ENCODE assay signal across 8 mouse cellular contexts in genomic region chr11:70525726-70526125, GRCm38 (mm10). TPM values are rescaled to one million over a fixed set of nuclear protein-coding genes. Genes with fewer than 3 reads are reported as not detected.
DNase-seq lines count a peak whose midpoint lies in the region; ATAC-seq and TF ChIP-seq lines count a peak whose summit lies in the region.

No protein-coding gene starts in this region.

- H3K4me1 ChIP-seq in heart, embryonic 12.5 days (replicated peaks): peaks cover 9% of the 10 kb centered on the region
- peaks cover 19% of the 10 kb centered on the region for H3K4me1 ChIP-seq in G1E (ENCODE audit: insufficient read depth, low read depth, low read length)
- peaks cover 7% of the 10 kb centered on the region for H3K4me1 ChIP-seq in forebrain, postnatal 0 days (ENCODE audit: insufficient read depth)

- peak overlapping the region; percentile 71 for H3K4me2 ChIP-seq in heart, embryonic 12.5 days
- H3K4me2 ChIP-seq in forebrain, postnatal 0 days (ENCODE audit: low read depth): peak overlapping the region; percentile 62

- no peaks in the 10 kb centered on the region for H3K27me3 ChIP-seq in heart, embryonic 12.5 days (replicated peaks)
- peaks cover 1% of the 10 kb centered on the region for H3K27me3 ChIP-seq in G1E (ENCODE audit: insufficient read depth, low read length)
- no peaks in the 10 kb centered on the region for H3K27me3 ChIP-seq in forebrain, postnatal 0 days (ENCODE audit: insufficient read depth, low read length)

- TF ChIP-seq CTCF in G1E (IDR thresholded peaks at IDR 0.05; ENCODE audit: low read depth, low read length): no peak
- no peak for TF ChIP-seq CTCF in forebrain, postnatal 0 days (IDR thresholded peaks at IDR 0.05; ENCODE audit: low read depth)

- peaks cover 23% of the 10 kb centered on the region for H3K79me2 ChIP-seq in macrophage (ENCODE audit: inconsistent target)

- 2% methylated on average over 12 of the region's 12 CpGs for WGBS in heart, embryonic 12.5 days
- 5% methylated on average over 12 of the region's 12 CpGs for WGBS in forebrain, postnatal 0 days
- 2% methylated on average over 12 of the region's 12 CpGs for WGBS in macrophage (ENCODE audit: missing documents)

- no peak overlapping the region for H3K27ac ChIP-seq in heart, embryonic 12.5 days (ENCODE audit: poor library complexity, severe bottlenecking)
- H3K27ac ChIP-seq in forebrain, postnatal 0 days (ENCODE audit: low read depth, low read length): peak overlapping the region; percentile 42; the same call in 1 of the 2 replicates
- H3K27ac ChIP-seq in macrophage: peak overlapping the region; percentile 79

- peak overlapping the region; percentile 85 for H3K4me3 ChIP-seq in heart, embryonic 12.5 days
- H3K4me3 ChIP-seq in G1E (ENCODE audit: low read depth, low read length): peak overlapping the region; percentile 75
- H3K4me3 ChIP-seq in forebrain, postnatal 0 days (ENCODE audit: low read depth, low read length): peak overlapping the region; percentile 51
- peak overlapping the region; percentile 97 for H3K4me3 ChIP-seq in macrophage (ENCODE audit: inconsistent target)

- peak; percentile 54; the same call in 1 of the 2 replicates for ATAC-seq in heart, embryonic 12.5 days (ENCODE audit: insufficient number of reproducible peaks, low FRiP score)
- no peak for ATAC-seq in G1E (ENCODE audit: extremely low read depth, insufficient number of reproducible peaks, low FRiP score, poor library complexity, severe bottlenecking)
- ATAC-seq in forebrain, postnatal 0 days: no peak

- no peaks in the 10 kb centered on the region for H3K9me3 ChIP-seq in heart, embryonic 12.5 days (replicated peaks)
- H3K9me3 ChIP-seq in G1E (replicated peaks): no peaks in the 10 kb centered on the region
- H3K9me3 ChIP-seq in forebrain, postnatal 0 days (ENCODE audit: low read length): no peaks in the 10 kb centered on the region

- peaks cover 30% of the 10 kb centered on the region for H3K36me3 ChIP-seq in heart, embryonic 12.5 days
- H3K36me3 ChIP-seq in G1E (replicated peaks): peaks cover 38% of the 10 kb centered on the region
- peaks cover 27% of the 10 kb centered on the region for H3K36me3 ChIP-seq in forebrain, postnatal 0 days (ENCODE audit: insufficient read depth)
- peaks cover 19% of the 10 kb centered on the region for H3K36me3 ChIP-seq in macrophage (ENCODE audit: inconsistent target)

- H3K9ac ChIP-seq in heart, embryonic 12.5 days: peak overlapping the region; percentile 82
- H3K9ac ChIP-seq in forebrain, postnatal 0 days: peak overlapping the region; percentile 51

- DNase-seq in heart, adult 9 months (ENCODE audit: low spot score in 2 of 2): no peak
- peak; percentile 45 for DNase-seq in G1E (ENCODE audit: low spot score)
- no peak for DNase-seq in forebrain, postnatal 0 days
- no peak for DNase-seq in thymus, postnatal 4 days
- no peak for DNase-seq in yolk sac, embryonic 10.5 days (ENCODE audit: low spot score)
- DNase-seq in adrenal gland, adult 2 months: no peak

RNA-seq across cellular contexts. Expression of gene Psmb6, which starts 0.6 kb away (rescaled TPM):
- polyA plus RNA-seq in heart, embryonic 12.5 days (2016; fragmentation: Nextera tagmentation; extraction: Ambion mirVana): 575 and 577 TPM in 2 replicates
- total RNA-seq in G1E (2014; fragmentation: Nextera tagmentation) (114 and 116 TPM in 2 replicates), G1E (2017) (212 and 295 TPM in 2 replicates)
- polyA plus RNA-seq in G1E (2012) (153 and 181 TPM in 2 replicates), macrophage (2018) (305 to 399 TPM (median 395 TPM) in 3 replicates)
- total RNA-seq in forebrain, postnatal 0 days (2014; rRNA removed): 428 and 451 TPM in 2 replicates
- 820 and 1,026 TPM in 2 replicates for polyA plus RNA-seq in forebrain, postnatal 0 days (2015; fragmentation: Nextera tagmentation; extraction: Ambion mirVana)
- 100 to 1,000 TPM; 101 to 394 (median 222) TPM for total RNA-seq in macrophage (2018; cell fraction: chromatin; rRNA removed)
- total RNA-seq in macrophage (2018; cell fraction: cytosol; rRNA removed): 100 to 1,000 TPM; 380 to 616 (median 453) TPM
- total RNA-seq in macrophage (2018; cell fraction: nucleus; rRNA removed): 100 to 1,000 TPM; 139 to 509 (median 336) TPM
- total RNA-seq in adrenal gland, adult 2 months (2021): 100 to 1,000 TPM; 269 to 295 TPM
- polyA plus RNA-seq in adrenal gland, adult 2 months (2012; rRNA removed): 227 and 268 TPM in 2 replicates

RNA-seq across cellular contexts. Expression of gene Gltpd2, which starts 6.7 kb away (rescaled TPM):
- 0.23 and 0.65 TPM in 2 replicates for polyA plus RNA-seq in heart, embryonic 12.5 days (2016; fragmentation: Nextera tagmentation; extraction: Ambion mirVana)
- total RNA-seq in G1E (2014; fragmentation: Nextera tagmentation): not detected in 2 replicates
- total RNA-seq in G1E (2017): not detected in 2 replicates
- polyA plus RNA-seq in G1E (2012): not detected in 2 replicates
- not detected in 2 replicates for total RNA-seq in forebrain, postnatal 0 days (2014; rRNA removed)
- 0.18 and 0.25 TPM in 2 replicates for polyA plus RNA-seq in forebrain, postnatal 0 days (2015; fragmentation: Nextera tagmentation; extraction: Ambion mirVana)
- total RNA-seq in macrophage (2018; cell fraction: chromatin; rRNA removed): not detected
- total RNA-seq in macrophage (2018; cell fraction: cytosol; rRNA removed): not detected
- total RNA-seq in macrophage (2018; cell fraction: nucleus; rRNA removed): not detected
- polyA plus RNA-seq in macrophage (2018): not detected in 3 replicates
- under 1 TPM in 1 of 2 experiments, not detected in 1; 0.23 TPM for total RNA-seq in adrenal gland, adult 2 months (2021)
- polyA plus RNA-seq in adrenal gland, adult 2 months (2012; rRNA removed): 0.22 and 0.31 TPM in 2 replicates

RNA-seq across cellular contexts. Expression of gene Gm40193, which starts 7.0 kb away (rescaled TPM):
- polyA plus RNA-seq in heart, embryonic 12.5 days (2016; fragmentation: Nextera tagmentation; extraction: Ambion mirVana): not detected in 2 replicates
- total RNA-seq in G1E (2014; fragmentation: Nextera tagmentation) (not detected in 2 replicates), G1E (2017) (not detected in 2 replicates)
- polyA plus RNA-seq in G1E (2012) (not detected in 2 replicates), macrophage (2018) (not detected in 3 replicates)
- total RNA-seq in forebrain, postnatal 0 days (2014; rRNA removed): not detected in 2 replicates
- not detected in 2 replicates for polyA plus RNA-seq in forebrain, postnatal 0 days (2015; fragmentation: Nextera tagmentation; extraction: Ambion mirVana)
- not detected for total RNA-seq in macrophage (2018; cell fraction: chromatin; rRNA removed)
- total RNA-seq in macrophage (2018; cell fraction: cytosol; rRNA removed): not detected
- total RNA-seq in macrophage (2018; cell fraction: nucleus; rRNA removed): not detected
- total RNA-seq in adrenal gland, adult 2 months (2021): not detected
- polyA plus RNA-seq in adrenal gland, adult 2 months (2012; rRNA removed): not detected in 2 replicates

RNA-seq across cellular contexts. Expression of gene Vmo1, which starts 11.3 kb away (rescaled TPM):
- polyA plus RNA-seq in heart, embryonic 12.5 days (2016; fragmentation: Nextera tagmentation; extraction: Ambion mirVana): 0.30 and 0.54 TPM in 2 replicates
- total RNA-seq in G1E (2014; fragmentation: Nextera tagmentation): not detected in 2 replicates
- total RNA-seq in G1E (2017): not detected in 2 replicates
- not detected in 2 replicates for polyA plus RNA-seq in G1E (2012)
- total RNA-seq in forebrain, postnatal 0 days (2014; rRNA removed): not detected in 2 replicates
- 0.24 TPM in 1 of 2 replicates, not detected in the other for polyA plus RNA-seq in forebrain, postnatal 0 days (2015; fragmentation: Nextera tagmentation; extraction: Ambion mirVana)
- not detected for total RNA-seq in macrophage (2018; cell fraction: chromatin; rRNA removed)
- not detected for total RNA-seq in macrophage (2018; cell fraction: cytosol; rRNA removed)
- not detected for total RNA-seq in macrophage (2018; cell fraction: nucleus; rRNA removed)
- not detected in 3 replicates for polyA plus RNA-seq in macrophage (2018)
- total RNA-seq in adrenal gland, adult 2 months (2021): under 1 TPM in 1 of 2 experiments, not detected in 1; 0.45 TPM
- polyA plus RNA-seq in adrenal gland, adult 2 months (2012; rRNA removed): not detected in 2 replicates

RNA-seq across cellular contexts. Expression of gene Pld2, which starts 14.1 kb away (rescaled TPM):
- polyA plus RNA-seq in heart, embryonic 12.5 days (2016; fragmentation: Nextera tagmentation; extraction: Ambion mirVana): 12.6 TPM in 2 replicates
- total RNA-seq in G1E (2014; fragmentation: Nextera tagmentation): not detected in 2 replicates
- 0.05 and 0.06 TPM in 2 replicates for total RNA-seq in G1E (2017)
- not detected in 2 replicates for polyA plus RNA-seq in G1E (2012)
- 33.7 and 40.5 TPM in 2 replicates for total RNA-seq in forebrain, postnatal 0 days (2014; rRNA removed)
- 8.4 and 11.6 TPM in 2 replicates for polyA plus RNA-seq in forebrain, postnatal 0 days (2015; fragmentation: Nextera tagmentation; extraction: Ambion mirVana)
- 100 to 1,000 TPM; 111 to 303 (median 185) TPM for total RNA-seq in macrophage (2018; cell fraction: chromatin; rRNA removed)
- total RNA-seq in macrophage (2018; cell fraction: cytosol; rRNA removed): 10 to 100 TPM; 15.3 to 36.4 (median 23.9) TPM
- total RNA-seq in macrophage (2018; cell fraction: nucleus; rRNA removed): 100 to 1,000 TPM in 13 of 26 experiments, 10 to 100 TPM in 13; 45.6 to 248 (median 103) TPM
- 19.1 to 36.3 TPM (median 25.0 TPM) in 3 replicates for polyA plus RNA-seq in macrophage (2018)
- total RNA-seq in adrenal gland, adult 2 months (2021): 10 to 100 TPM in 1 of 2 experiments, 1 to 10 TPM in 1; 8.0 to 10.9 TPM
- polyA plus RNA-seq in adrenal gland, adult 2 months (2012; rRNA removed): 12.8 and 18.4 TPM in 2 replicates
